Mouse (Mus musculus): Measurements from ENCODE around the gene Meox2. TPM values are rescaled to one million over a fixed set of nuclear protein-coding genes. Genes with fewer than 3 reads are reported as not detected.

The Meox2 gene
- polyA plus RNA-seq (2014; fragmentation: Illumina TruSeq; extraction: RNeasy Lipid Tissue Mini Kit (QIAGEN cat#74804); ENCODE audit: low read depth, low replicate concordance), result not detected

DNA sequence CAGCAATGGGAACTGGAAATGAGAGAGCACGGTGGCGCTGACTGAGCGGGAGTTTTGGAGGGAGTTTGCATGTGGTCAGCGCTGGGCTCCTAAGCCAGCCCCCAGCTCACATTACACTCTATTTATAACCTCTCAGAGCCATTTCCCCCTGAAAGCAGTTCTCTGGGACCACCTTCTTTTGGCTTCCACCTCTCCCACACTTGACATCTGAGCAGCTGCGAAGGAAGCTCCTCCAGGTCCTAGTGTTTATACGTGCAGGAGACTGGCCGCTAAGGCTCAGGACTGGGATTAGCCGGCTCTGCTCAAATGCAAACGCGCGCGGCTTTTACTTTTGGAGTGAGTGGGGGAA, at the start of gene Meox2:
Meox2 (plus strand) TSS at position 151 of the 349 bp plus-strand sequence.

Other genes starting within 250 kb of the Meox2 start
- 339 TPM for gene Agmo, start 133.1 kb downstream of the Meox2 start, polyA plus RNA-seq (2014; fragmentation: Illumina TruSeq; extraction: RNeasy Lipid Tissue Mini Kit (QIAGEN cat#74804); ENCODE audit: low read depth, low replicate concordance)

Data from liver, adult 10 weeks (tissue).